Mouse (Mus musculus) retina, postnatal 7 days (tissue): ENCODE measurements around the gene Rbm26.
A peak's percentile ranks its signal among the peaks of the same experiment; 100 is the strongest.

Source experiments
- DNase-seq: peaks from one replicate; pipeline ENCODE4 v3.0.0-alpha.2; 2012; ENCODE audit warnings: low read depth, low spot score

The Rbm26 gene

GRCm38 (mm10) chr14:105085332-105085993, 91.7 kb downstream of the Rbm26 start:
- no peak for DNase-seq

- DNase-seq: peak; percentile 24
Measured at GRCm38 (mm10) chr14:105084757-105085330, 92.3 kb downstream of the Rbm26 start.

DNA sequence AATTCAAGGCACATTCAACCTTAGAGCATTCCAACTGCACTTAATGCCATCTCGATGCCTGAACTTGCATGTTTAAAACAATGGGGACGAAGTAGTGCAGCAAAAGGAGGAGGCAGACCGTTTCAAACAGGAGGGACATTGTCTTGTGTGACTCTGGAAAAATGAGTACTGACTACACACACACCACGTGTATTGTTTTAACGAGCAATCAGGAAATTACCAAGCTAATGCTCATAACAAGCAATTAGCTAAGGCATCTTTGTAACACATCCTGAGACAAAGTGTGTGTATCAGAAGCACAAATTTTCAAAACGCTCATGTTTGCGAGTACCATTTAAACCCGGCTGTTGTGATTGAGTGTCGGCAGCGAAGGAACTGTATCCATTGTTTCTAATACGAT, 93.0 kb downstream of the Rbm26 start:
- no peak for DNase-seq

- no peak for DNase-seq
Measured at GRCm38 (mm10) chr14:105074776-105075175, 102.4 kb downstream of the Rbm26 start.

DNA sequence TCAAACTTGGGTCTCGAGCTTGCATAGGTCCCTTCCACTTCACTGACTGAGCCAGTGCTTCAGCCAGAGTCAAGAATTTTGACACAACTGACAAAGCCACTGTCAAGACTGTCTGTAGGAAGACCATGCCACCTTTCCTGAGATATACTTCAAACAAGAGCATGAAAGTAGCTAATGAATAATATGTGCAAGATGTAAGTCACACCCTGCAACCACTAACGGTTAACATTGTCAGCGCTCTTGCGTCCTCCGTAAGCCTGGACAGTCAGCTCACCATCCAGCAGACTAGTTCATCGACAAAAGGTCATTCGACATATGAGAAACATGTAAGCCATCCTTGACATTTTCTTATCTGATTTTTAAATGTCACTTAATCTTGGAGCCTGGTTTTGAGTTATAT, 102.8 kb downstream of the Rbm26 start:
- DNase-seq: no peak

DNA sequence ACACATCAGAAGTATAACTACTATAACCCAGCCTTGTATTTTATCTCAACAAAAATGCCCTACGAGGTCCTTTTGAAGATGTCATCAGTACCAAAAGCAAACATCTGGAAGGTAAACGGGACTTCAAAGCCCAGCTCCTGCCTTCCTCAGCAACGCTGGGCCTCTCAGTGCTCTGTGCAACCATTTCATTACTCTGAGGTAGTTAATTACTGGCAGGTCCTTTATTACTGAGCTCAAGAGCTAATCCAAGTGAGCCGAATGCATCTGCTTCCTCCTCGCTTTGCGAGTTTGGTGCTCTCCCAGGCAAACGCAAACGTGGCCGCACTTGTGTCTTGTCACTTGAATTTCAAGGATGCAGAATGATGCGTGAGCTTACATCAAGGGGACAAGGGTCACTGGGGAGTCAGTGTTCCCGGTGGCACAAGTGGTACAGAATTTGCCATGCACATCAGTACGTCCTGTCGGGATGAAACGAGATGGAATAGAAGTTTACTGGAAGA, 106.1 kb downstream of the Rbm26 start:
- DNase-seq: no peak

GRCm38 (mm10) chr14:105070258-105071009, 106.7 kb downstream of the Rbm26 start:
- DNase-seq: no peak

GRCm38 (mm10) chr14:105068060-105068459, 109.1 kb downstream of the Rbm26 start:
- DNase-seq: no peak

GRCm38 (mm10) chr14:105064243-105064642, 112.9 kb downstream of the Rbm26 start:
- no peak for DNase-seq

GRCm38 (mm10) chr14:105061230-105061629, 115.9 kb downstream of the Rbm26 start:
- no peak for DNase-seq

DNA sequence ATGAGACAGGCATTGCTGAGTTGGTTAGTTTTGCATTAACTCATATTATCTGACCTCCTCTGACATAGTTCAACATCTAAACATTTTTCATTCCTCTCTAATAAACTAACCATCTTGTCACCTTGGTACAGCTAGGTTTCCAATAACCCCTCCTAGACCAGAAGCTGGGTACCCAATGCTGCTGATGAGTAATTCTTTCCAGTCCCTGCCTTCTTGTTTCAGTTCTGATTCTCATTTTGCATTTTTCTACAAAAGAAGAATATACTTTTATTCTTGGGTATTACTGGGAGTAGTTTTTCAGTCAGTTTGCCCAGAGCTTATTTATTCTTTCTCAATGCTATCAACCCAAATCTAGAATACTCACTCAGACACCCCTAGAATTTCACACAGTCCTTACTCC, 119.2 kb downstream of the Rbm26 start:
- DNase-seq: no peak
